Mouse (Mus musculus) olfactory bulb, adult 2 months (tissue): ENCODE results near the gene Abat.

Source experiments
- CTCF ChIP-seq: fragments of 200-500 bp; IDR thresholded peaks from 2 replicates; pipeline ENCODE4 v1.5.1; 2012; ENCODE audit warnings: low read depth, mild to moderate bottlenecking, low read length, moderate library complexity; ENCODE audit not compliant: insufficient read depth
- POLR2A ChIP-seq: fragments of 200-500 bp; IDR thresholded peaks from 2 replicates; pipeline ENCODE4 v1.6.1; 2012; ENCODE audit warnings: mild to moderate bottlenecking, low read depth, low read length, moderate library complexity; ENCODE audit not compliant: insufficient read depth

GRCm38 (mm10) chr16:8612214-8613005 lies 99.2 kb downstream of the Abat start:
- TF ChIP-seq POLR2A (no peak), CTCF (no peak)
